Mouse (Mus musculus) gonadal fat pad, adult 2 months (tissue): Measurements from ENCODE around the gene Zic5. TPM values are rescaled to one million over a fixed set of nuclear protein-coding genes. Genes with fewer than 3 reads are reported as not detected.

ENCODE experiments used
- DNase-seq: peaks from one replicate; pipeline ENCODE4 v3.0.0-alpha.2; 2012; ENCODE audit warnings: low read depth
- polyA plus RNA-seq: library from polyadenylated mRNA; depleted of rRNA; stranded (reverse); fragments of >200 nt; gene quantifications from 2 replicates; pipeline ENCODE4 v1.2.3, GENCODE M21; 2012

The Zic5 gene
- polyA plus RNA-seq, 1 experiment = not detected

DNA sequence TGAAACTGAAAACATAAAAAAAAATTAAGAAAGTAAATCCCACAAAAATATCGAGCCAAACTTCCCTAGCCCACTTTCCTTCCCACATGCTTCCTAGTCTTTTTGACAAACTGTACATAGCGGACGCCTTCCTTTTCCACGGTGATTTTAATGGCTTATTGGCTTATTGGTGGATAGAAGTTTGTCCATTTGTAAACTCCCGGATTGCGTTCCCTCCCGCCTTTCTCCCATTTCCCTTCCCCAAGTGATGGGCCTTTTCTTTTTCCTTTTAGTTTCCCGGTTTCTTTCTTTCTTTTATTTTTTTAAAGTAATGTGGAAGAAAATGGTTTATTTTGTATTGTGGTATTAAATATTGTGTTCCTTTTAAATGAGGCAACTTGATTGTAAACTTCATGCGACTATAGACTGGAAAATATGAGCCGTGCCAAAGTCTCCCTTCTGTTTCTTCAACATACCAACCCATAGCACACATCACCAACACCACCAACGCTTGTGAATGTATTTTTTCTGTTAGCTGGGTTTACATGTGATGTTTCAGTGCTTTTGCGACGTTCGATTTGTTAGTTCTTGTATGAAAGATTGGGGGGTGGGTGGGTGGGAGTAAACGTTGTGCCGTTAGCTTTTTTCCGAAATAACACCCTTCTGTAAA lies 14.1 kb upstream of the Zic5 start:
- no peak for DNase-seq

DNA sequence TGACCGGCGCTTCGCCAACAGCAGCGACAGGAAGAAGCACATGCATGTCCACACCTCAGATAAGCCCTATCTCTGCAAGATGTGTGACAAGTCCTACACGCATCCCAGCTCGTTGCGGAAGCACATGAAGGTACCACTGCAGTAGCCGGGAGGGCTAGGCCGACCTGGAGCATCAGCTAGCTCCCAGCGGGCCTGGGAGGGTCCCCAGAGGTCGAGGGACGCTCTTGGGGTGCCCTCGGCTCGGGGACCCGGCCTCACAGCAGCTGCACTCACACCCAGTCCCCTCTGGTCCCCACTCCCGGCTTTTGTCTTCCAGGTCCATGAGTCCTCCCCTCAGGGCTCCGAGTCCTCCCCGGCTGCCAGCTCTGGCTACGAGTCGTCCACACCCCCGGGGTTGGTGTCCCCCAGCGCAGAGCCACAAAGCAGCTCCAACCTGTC lies 13.1 kb upstream of the Zic5 start:
- no peak for DNase-seq

DNA sequence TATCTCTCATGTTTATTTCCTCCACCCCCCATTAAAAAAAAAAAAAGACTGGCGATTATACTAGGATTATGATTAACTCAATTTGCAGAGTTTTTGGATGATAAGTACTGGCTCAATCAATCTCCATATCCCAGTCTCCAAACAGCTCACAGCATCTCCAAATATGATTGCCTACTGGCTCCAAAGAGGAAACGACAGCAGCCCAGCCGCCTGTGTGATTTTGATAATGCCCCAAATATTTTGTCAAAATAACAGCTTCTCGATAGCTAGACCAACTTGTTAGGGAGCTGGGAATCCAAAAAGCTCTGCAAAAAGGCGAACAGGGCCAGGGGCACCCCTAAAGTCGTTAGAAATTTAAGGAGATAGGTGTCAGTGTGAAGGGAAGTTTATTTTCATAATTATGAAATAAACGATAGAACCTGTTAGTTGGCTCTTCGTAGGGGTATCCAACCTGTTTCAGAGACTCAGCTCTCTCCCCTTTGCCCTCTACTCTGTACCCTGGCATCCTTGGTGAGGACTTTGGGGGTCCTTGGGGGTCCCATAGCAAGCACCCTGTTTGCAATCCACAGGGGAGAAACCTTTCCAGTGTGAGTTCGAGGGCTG lies 12.6 kb upstream of the Zic5 start:
- no peak for DNase-seq

DNA sequence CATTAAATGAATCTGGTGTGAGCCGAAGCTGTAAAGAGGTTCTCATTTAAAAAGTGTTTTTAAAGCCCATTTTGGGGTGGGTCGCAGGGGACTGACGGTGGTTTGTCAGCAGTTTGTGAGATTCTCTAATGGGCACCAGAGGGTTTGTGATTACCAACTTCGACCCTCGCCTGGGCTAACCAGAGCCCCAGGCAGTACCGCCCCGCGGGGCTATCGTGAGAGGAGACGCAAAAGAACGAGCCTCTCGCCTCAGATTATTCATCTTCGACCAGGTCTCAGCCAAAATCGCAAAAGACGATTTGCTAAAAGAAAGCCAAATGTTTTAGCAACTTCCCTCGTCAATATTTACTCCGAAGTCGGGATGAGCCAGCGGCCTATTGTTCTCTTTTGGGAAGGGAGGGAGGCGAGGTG lies 11.8 kb upstream of the Zic5 start:
- no peak for DNase-seq

DNA sequence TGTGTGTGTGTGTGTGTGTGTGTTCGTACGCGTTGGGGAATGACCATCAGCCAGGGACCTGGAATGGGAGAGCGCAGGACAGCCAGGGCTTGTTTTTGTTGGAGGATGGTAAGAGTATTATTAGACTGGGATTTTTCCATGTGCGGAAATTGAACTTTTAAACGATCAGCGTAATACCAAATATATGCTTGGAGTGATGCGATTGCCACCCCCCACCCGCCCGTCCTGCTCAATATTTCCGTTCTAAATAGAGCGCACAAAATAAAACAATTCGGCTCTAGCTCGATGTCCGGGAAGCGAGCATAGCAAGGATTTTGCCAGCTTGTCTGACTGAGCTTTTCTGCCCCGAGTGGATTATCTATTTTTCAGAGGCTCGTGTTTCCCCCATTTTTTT lies 11.3 kb upstream of the Zic5 start:
- DNase-seq = no peak

- no peak for DNase-seq
These were observed 10.8 kb upstream of the Zic5 start for GRCm38 (mm10) chr14:122476041-122476821.

GRCm38 (mm10) chr14:122475557-122476040 lies 10.1 kb upstream of the Zic5 start:
- no peak for DNase-seq

- no peak for DNase-seq
These were observed 9.5 kb upstream of the Zic5 start, which contains the start of gene Zic2 for GRCm38 (mm10) chr14:122474891-122475556. Gene Zic2, plus strand, starts transcription at chr14:122475435.

- no peak for DNase-seq
These were observed 8.8 kb upstream of the Zic5 start for GRCm38 (mm10) chr14:122474041-122474890.

- DNase-seq = no peak
These were observed 7.8 kb upstream of the Zic5 start for GRCm38 (mm10) chr14:122473211-122473751.

- DNase-seq = no peak
These were observed 7.2 kb upstream of the Zic5 start for GRCm38 (mm10) chr14:122472647-122473046.

- no peak for DNase-seq
These were observed 6.7 kb upstream of the Zic5 start for GRCm38 (mm10) chr14:122472161-122472560.

GRCm38 (mm10) chr14:122471449-122472085 lies 6.1 kb upstream of the Zic5 start:
- no peak for DNase-seq

- no peak for DNase-seq
These were observed 3.7 kb upstream of the Zic5 start for GRCm38 (mm10) chr14:122468971-122469755.

DNA sequence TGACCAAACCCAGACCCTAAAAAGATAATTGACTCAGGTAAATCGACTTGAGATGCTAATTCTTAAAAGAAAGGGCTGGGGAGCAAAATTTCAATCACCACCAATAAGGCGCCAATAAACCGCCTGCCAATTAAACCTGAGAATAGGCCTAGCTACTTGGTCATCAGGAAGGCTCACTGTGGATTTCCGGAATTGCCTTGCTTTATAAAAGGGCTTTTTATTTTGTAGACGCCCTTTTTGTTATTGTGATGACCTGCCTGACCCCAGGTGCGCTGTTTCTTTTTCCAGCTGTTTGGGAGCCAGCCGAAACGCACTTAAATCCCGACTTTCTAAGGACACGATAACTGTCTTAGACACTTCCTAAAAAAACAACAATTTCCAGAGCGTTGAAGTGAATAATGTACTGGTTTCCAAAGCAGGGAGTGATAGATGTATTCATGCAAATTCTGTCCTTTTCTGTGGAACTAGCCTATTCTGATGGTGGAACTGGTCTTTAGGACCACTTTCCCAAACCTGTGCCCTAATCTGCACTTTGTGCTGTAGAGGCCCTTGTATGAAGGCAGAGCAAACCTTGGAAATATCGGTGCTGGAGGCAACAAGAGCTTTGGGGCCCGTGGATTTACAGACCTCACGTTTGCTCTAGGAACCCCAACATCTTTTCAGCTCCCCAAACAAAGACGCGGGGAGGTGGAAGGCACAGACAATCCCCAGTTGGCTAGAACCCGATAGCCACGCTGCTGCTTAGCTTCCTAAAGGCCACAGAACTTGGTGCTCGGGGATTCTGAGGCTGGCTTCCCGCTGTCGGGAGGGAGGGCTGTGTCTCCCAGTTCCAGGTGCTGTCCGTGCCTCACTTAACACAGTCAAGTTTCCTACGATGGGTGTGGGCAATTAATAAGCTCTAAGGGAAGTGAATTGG lies 2.7 kb upstream of the Zic5 start:
- no peak for DNase-seq

GRCm38 (mm10) chr14:122466756-122467362 lies 1.4 kb upstream of the Zic5 start:
- DNase-seq = no peak

- DNase-seq = no peak
These were observed 534 bp upstream of the Zic5 start for GRCm38 (mm10) chr14:122465931-122466490.

DNA sequence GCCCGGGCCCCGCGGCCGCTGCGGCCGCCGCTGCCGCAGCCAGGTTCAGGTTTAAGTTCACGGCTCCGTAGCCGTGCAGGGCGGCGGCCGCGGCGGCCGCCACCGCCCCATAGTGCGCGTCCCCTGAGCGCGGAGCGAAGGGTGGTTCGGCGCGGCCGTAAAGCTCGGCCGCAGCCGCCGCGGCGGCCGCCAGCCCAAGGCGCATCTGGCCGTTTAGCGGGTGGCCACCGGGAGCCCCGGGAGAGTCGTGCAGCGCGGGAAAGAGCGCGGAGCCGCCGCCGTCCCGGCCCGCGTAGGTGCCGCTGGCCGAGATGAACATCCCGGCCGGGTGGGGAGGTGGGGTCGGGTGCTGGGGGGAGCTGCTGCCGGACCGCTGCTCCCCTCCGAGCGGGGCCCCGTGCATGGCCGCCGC lies 1.1 kb downstream of the Zic5 start:
- DNase-seq = no peak
